Mouse (Mus musculus) liver, adult 2 months (tissue): ENCODE measurements around the gene Nicn1.

Experiments used
- CTCF ChIP-seq: fragments of 200-500 bp; IDR thresholded peaks from 2 replicates; pipeline ENCODE4 v1.5.1; 2011; ENCODE audit warnings: low read depth, low read length, control low read depth
- POLR2A ChIP-seq: fragments of 200-500 bp; IDR thresholded peaks from 2 replicates; pipeline ENCODE4 v1.6.1; 2011; ENCODE audit warnings: low read length, control low read depth; ENCODE audit not compliant: insufficient read depth; ENCODE audit errors: extremely low read depth

- TF ChIP-seq CTCF (no peak), POLR2A (no peak)
Observed at GRCm38 (mm10) chr9:108290773-108291172, 544 bp downstream of the Nicn1 start.
